Mouse (Mus musculus): ENCODE data around the gene Wdr20. TPM values are rescaled to one million over a fixed set of nuclear protein-coding genes. Genes with fewer than 3 reads are reported as not detected.
A peak's percentile ranks its signal among the peaks of the same experiment; 100 is the strongest.
"Not testable (repeated sequence)": the region's sequence is repeated elsewhere in the genome, so short reads cannot be mapped to it uniquely, and the experiment has no call there.

Wdr20 gene
- polyA plus RNA-seq (2012; rRNA removed) = 6.1 and 15.5 TPM in 2 replicates

GRCm38 (mm10) chr12:110737170-110738157 lies at the start of gene Wdr20:
Wdr20 (plus strand) TSS chr12:110737944.
- under 1% methylated on average over 69 of the region's 69 CpGs for WGBS
- Histone ChIP-seq H3K4me3 (ENCODE audit: low read depth, low read length) (peak within 1 kb of the TSS; percentile 73), H3K27ac (ENCODE audit: insufficient read depth, low read depth, low read length) (peak within 1 kb of the TSS; percentile 67), H3K27me3 (ENCODE audit: control insufficient read depth, insufficient read depth, low read length) (no peaks in the 10 kb centered on the region), H3K4me1 (ENCODE audit: control insufficient read depth, insufficient read depth, insufficient read length, low read length) (peaks cover 7% of the 10 kb centered on the region; the same call in 1 of the 2 replicates), H3K36me3 (ENCODE audit: control insufficient read depth, insufficient read depth, low read length) (0 out of 2 replicates have a peak, but pooled peaks cover 1% of the 10 kb centered on the region)
- TF ChIP-seq CTCF (IDR thresholded peaks at IDR 0.05; ENCODE audit: extremely low read depth, insufficient read length, insufficient replicate concordance, low read depth, low read length) (no peak), POLR2A (IDR thresholded peaks at IDR 0.05; ENCODE audit: low read depth, low read length) (peak; percentile 52; the same call in 1 of the 2 replicates)

GRCm38 (mm10) chr12:110688921-110689320 lies 48.8 kb upstream of the Wdr20 start:
- H3K27ac ChIP-seq (ENCODE audit: insufficient read depth, low read depth, low read length); H3K27me3 ChIP-seq (ENCODE audit: control insufficient read depth, insufficient read depth, low read length); H3K4me3 ChIP-seq (ENCODE audit: low read depth, low read length); H3K4me1 ChIP-seq (ENCODE audit: control insufficient read depth, insufficient read depth, insufficient read length, low read length): not testable (repeated sequence)
- 82% methylated on average over 3 of the region's 3 CpGs for WGBS
- peaks cover 29% of the 10 kb centered on the region for H3K36me3 ChIP-seq (ENCODE audit: control insufficient read depth, insufficient read depth, low read length)

- TF ChIP-seq CTCF (IDR thresholded peaks at IDR 0.05; ENCODE audit: extremely low read depth, insufficient read length, insufficient replicate concordance, low read depth, low read length) = no peak
- no peak for TF ChIP-seq POLR2A (IDR thresholded peaks at IDR 0.05; ENCODE audit: low read depth, low read length)
- Histone ChIP-seq H3K4me3 (ENCODE audit: low read depth, low read length) (no peak overlapping the region), H3K27me3 (ENCODE audit: control insufficient read depth, insufficient read depth, low read length) (no peaks in the 10 kb centered on the region), H3K4me1 (ENCODE audit: control insufficient read depth, insufficient read depth, insufficient read length, low read length) (peaks cover 11% of the 10 kb centered on the region; the same call in 1 of the 2 replicates), H3K27ac (ENCODE audit: insufficient read depth, low read depth, low read length) (no peak overlapping the region), H3K36me3 (ENCODE audit: control insufficient read depth, insufficient read depth, low read length) (peaks cover 32% of the 10 kb centered on the region)
- WGBS = 88% methylated on average over 6 of the region's 6 CpGs
These were observed 47.7 kb upstream of the Wdr20 start for GRCm38 (mm10) chr12:110689919-110690643.

- peaks cover 31% of the 10 kb centered on the region for H3K36me3 ChIP-seq (ENCODE audit: control insufficient read depth, insufficient read depth, low read length)
- not testable (repeated sequence) for H3K4me1 ChIP-seq (ENCODE audit: control insufficient read depth, insufficient read depth, insufficient read length, low read length); H3K4me3 ChIP-seq (ENCODE audit: low read depth, low read length); H3K27me3 ChIP-seq (ENCODE audit: control insufficient read depth, insufficient read depth, low read length); H3K27ac ChIP-seq (ENCODE audit: insufficient read depth, low read depth, low read length)
- WGBS = 69% methylated on average over 5 of the region's 5 CpGs
These were observed 44.4 kb upstream of the Wdr20 start for GRCm38 (mm10) chr12:110693378-110693777.

GRCm38 (mm10) chr12:110695676-110696171 lies 42.0 kb upstream of the Wdr20 start:
- TF ChIP-seq POLR2A (IDR thresholded peaks at IDR 0.05; ENCODE audit: low read depth, low read length) = no peak
- no peak for TF ChIP-seq CTCF (IDR thresholded peaks at IDR 0.05; ENCODE audit: extremely low read depth, insufficient read length, insufficient replicate concordance, low read depth, low read length)
- H3K4me3 ChIP-seq (ENCODE audit: low read depth, low read length) = peak overlapping the region; percentile 86
- peaks cover 3% of the 10 kb centered on the region for H3K4me1 ChIP-seq (ENCODE audit: control insufficient read depth, insufficient read depth, insufficient read length, low read length)
- peaks cover 17% of the 10 kb centered on the region for H3K36me3 ChIP-seq (ENCODE audit: control insufficient read depth, insufficient read depth, low read length)
- H3K27me3 ChIP-seq (ENCODE audit: control insufficient read depth, insufficient read depth, low read length) = no peaks in the 10 kb centered on the region
- WGBS = under 1% methylated on average over 55 of the region's 55 CpGs
- H3K27ac ChIP-seq (ENCODE audit: insufficient read depth, low read depth, low read length) = peak overlapping the region; percentile 78

- 1% methylated on average over 89 of the region's 89 CpGs for WGBS
- Histone ChIP-seq H3K36me3 (ENCODE audit: control insufficient read depth, insufficient read depth, low read length) (peaks cover 16% of the 10 kb centered on the region), H3K27ac (ENCODE audit: insufficient read depth, low read depth, low read length) (peak overlapping the region; percentile 78), H3K4me1 (ENCODE audit: control insufficient read depth, insufficient read depth, insufficient read length, low read length) (peaks cover 3% of the 10 kb centered on the region), H3K4me3 (ENCODE audit: low read depth, low read length) (peak overlapping the region; percentile 86), H3K27me3 (ENCODE audit: control insufficient read depth, insufficient read depth, low read length) (no peaks in the 10 kb centered on the region)
- TF ChIP-seq POLR2A (IDR thresholded peaks at IDR 0.05; ENCODE audit: low read depth, low read length) (peak; percentile 99), CTCF (IDR thresholded peaks at IDR 0.05; ENCODE audit: extremely low read depth, insufficient read length, insufficient replicate concordance, low read depth, low read length) (no peak)
These were observed 41.4 kb upstream of the Wdr20 start for GRCm38 (mm10) chr12:110696173-110696974.
